Mouse (Mus musculus) stomach, postnatal 0 days (tissue): ENCODE results near the gene Tmem59l. TPM values are rescaled to one million over a fixed set of nuclear protein-coding genes. Genes with fewer than 3 reads are reported as not detected.

Source experiments
- ATAC-seq: fragments of 200-750 bp; cut with Nextera tagmentation; 2 replicates; pipeline ENCODE4 v1.8.0; 2017; ENCODE audit not compliant: low FRiP score, low TSS enrichment
- DNase-seq: peaks from one replicate; pipeline ENCODE4 v3.0.0-alpha.2; 2016; ENCODE audit warnings: low spot score
- H3K27ac ChIP-seq: fragments of 300-500 bp; sonication (generic); replicated peaks from 2 replicates; pipeline ENCODE4 v1.5.1; 2014; ENCODE audit warnings: mild to moderate bottlenecking, control low read depth
- H3K27me3 ChIP-seq: fragments of 300-500 bp; sonication (generic); 2 replicates; pipeline ENCODE4 v1.6.1; 2014; ENCODE audit warnings: low read length; ENCODE audit not compliant: control insufficient read depth, insufficient read depth
- H3K36me3 ChIP-seq: fragments of 300-500 bp; sonication (generic); 2 replicates; pipeline ENCODE4 v1.6.1; 2014; ENCODE audit warnings: low read length, mixed read lengths; ENCODE audit not compliant: control insufficient read depth, insufficient read depth
- H3K4me1 ChIP-seq: fragments of 300-500 bp; sonication (generic); replicated peaks from 2 replicates; pipeline ENCODE4 v1.6.1; 2014; ENCODE audit warnings: antibody characterized with exemption; ENCODE audit not compliant: control insufficient read depth, insufficient read depth
- H3K4me2 ChIP-seq: fragments of 300-500 bp; sonication (generic); replicated peaks from 2 replicates; pipeline ENCODE4 v1.6.1; 2014; ENCODE audit warnings: low read depth, mild to moderate bottlenecking, control low read depth, moderate library complexity
- H3K4me3 ChIP-seq: fragments of 300-500 bp; sonication (generic); 2 replicates; pipeline ENCODE4 v1.5.1; 2014; ENCODE audit warnings: low read depth, low read length, control low read depth
- H3K9ac ChIP-seq: fragments of 300-500 bp; sonication (generic); 2 replicates; pipeline ENCODE4 v1.6.1; 2014; ENCODE audit warnings: mild to moderate bottlenecking, low read length, control low read depth, mixed read lengths
- H3K9me3 ChIP-seq: fragments of 300-500 bp; sonication (generic); 2 replicates; pipeline ENCODE4 v1.6.1; 2016; ENCODE audit warnings: low read length; ENCODE audit not compliant: control insufficient read depth
- CTCF ChIP-seq: IDR thresholded peaks from 2 replicates; pipeline ENCODE4 v1.5.1; 2016; ENCODE audit warnings: antibody characterized with exemption, low read depth, mild to moderate bottlenecking, moderate library complexity
- EP300 ChIP-seq: optimal IDR thresholded peaks from 2 replicates; pipeline ENCODE3; 2016; ENCODE audit warnings: antibody characterized with exemption
- WGBS: fragments of 180-500 bp; shearing (Covaris S2); extraction: QIAGEN DNeasy Blood & Tissue Kit; methylation state at CpG from one replicate; pipeline ENCODE4 v1.1.7; 2014; 5-methylcytosine and 5-hydroxymethylcytosine counted together
- polyA plus RNA-seq: library from polyadenylated mRNA; unstranded; fragments of >200 nt; fragmentation: Nextera tagmentation; extraction: Ambion mirVana; gene quantifications from 2 replicates; pipeline ENCODE4 v1.2.1, GENCODE M21; 2015

Tmem59l gene
- polyA plus RNA-seq, 1 experiment from 2014 or later = 2.4 TPM

GRCm38 (mm10) chr8:70510228-70510915 lies 23.2 kb upstream of the Tmem59l start, which contains the start of gene Uba52:
TSS of gene Uba52 (minus strand) at chr8:70510801.
- Histone ChIP-seq H3K27me3 (no peaks in the 10 kb centered on the region), H3K36me3 (peaks cover 19% of the 10 kb centered on the region; the same call in 1 of the 2 replicates), H3K9me3 (no peaks in the 10 kb centered on the region), H3K9ac (peak within 1 kb of the TSS; percentile 96), H3K4me1 (peaks cover 3% of the 10 kb centered on the region), H3K27ac (peak within 1 kb of the TSS; percentile 94), H3K4me3 (peak within 1 kb of the TSS; percentile 93), H3K4me2 (peak within 1 kb of the TSS; percentile 95)
- 1% methylated on average over 73 of the region's 74 CpGs for WGBS
- ATAC-seq (peak; percentile 89), DNase-seq (peak; percentile 97)
- TF ChIP-seq CTCF (no peak), EP300 (no peak)

GRCm38 (mm10) chr8:70509281-70509952 lies 22.3 kb upstream of the Tmem59l start:
- H3K4me2 ChIP-seq = peak overlapping the region; percentile 95
- H3K27me3 ChIP-seq = no peaks in the 10 kb centered on the region
- TF ChIP-seq CTCF = no peak
- TF ChIP-seq EP300 = no peak
- peaks cover 3% of the 10 kb centered on the region for H3K4me1 ChIP-seq
- peak overlapping the region; percentile 96 for H3K9ac ChIP-seq
- peak overlapping the region; percentile 94 for H3K27ac ChIP-seq
- peak; percentile 28 for DNase-seq
- 7% methylated on average over 25 of the region's 25 CpGs for WGBS
- no peaks in the 10 kb centered on the region for H3K9me3 ChIP-seq
- H3K4me3 ChIP-seq = peak overlapping the region; percentile 93
- ATAC-seq = no peak
- H3K36me3 ChIP-seq = peaks cover 19% of the 10 kb centered on the region; the same call in 1 of the 2 replicates

GRCm38 (mm10) chr8:70507027-70507393 lies 19.9 kb upstream of the Tmem59l start:
- no peaks in the 10 kb centered on the region for H3K9me3 ChIP-seq
- peaks cover 3% of the 10 kb centered on the region for H3K4me1 ChIP-seq
- H3K4me3 ChIP-seq = no peak overlapping the region
- peak overlapping the region; percentile 91; the same call in 1 of the 2 replicates for H3K27ac ChIP-seq
- 50% methylated on average over 5 of the region's 5 CpGs for WGBS
- H3K27me3 ChIP-seq = no peaks in the 10 kb centered on the region
- H3K36me3 ChIP-seq = peaks cover 12% of the 10 kb centered on the region; the same call in 1 of the 2 replicates
- H3K4me2 ChIP-seq = no peak overlapping the region
- TF ChIP-seq EP300 = no peak
- no peak for TF ChIP-seq CTCF
- DNase-seq (no peak), ATAC-seq (no peak)
- no peak overlapping the region for H3K9ac ChIP-seq

- TF ChIP-seq EP300 (no peak), CTCF (peak; percentile 91)
- Histone ChIP-seq H3K9me3 (no peaks in the 10 kb centered on the region), H3K27ac (peak within 1 kb of the TSS; percentile 91), H3K4me2 (peak within 1 kb of the TSS; percentile 73), H3K4me3 (peak within 1 kb of the TSS; percentile 71), H3K36me3 (peaks cover 12% of the 10 kb centered on the region; the same call in 1 of the 2 replicates), H3K4me1 (peaks cover 3% of the 10 kb centered on the region), H3K9ac (peak within 1 kb of the TSS; percentile 85), H3K27me3 (no peaks in the 10 kb centered on the region)
- ATAC-seq (peak; percentile 83), DNase-seq (peak; percentile 95)
- 3% methylated on average over 40 of the region's 40 CpGs for WGBS
Measured at GRCm38 (mm10) chr8:70506328-70507026, 19.3 kb upstream of the Tmem59l start, which contains the start of gene Rex1bd. TSS of gene Rex1bd (minus strand) at chr8:70506752.

GRCm38 (mm10) chr8:70505698-70506327 lies 18.7 kb upstream of the Tmem59l start:
- no peaks in the 10 kb centered on the region for H3K27me3 ChIP-seq
- no peak for TF ChIP-seq EP300
- TF ChIP-seq CTCF = no peak
- 35% methylated on average over 32 of the region's 32 CpGs for WGBS
- peak overlapping the region; percentile 71 for H3K4me3 ChIP-seq
- no peaks in the 10 kb centered on the region for H3K9me3 ChIP-seq
- H3K9ac ChIP-seq = peak overlapping the region; percentile 85
- H3K4me1 ChIP-seq = peaks cover 3% of the 10 kb centered on the region
- ATAC-seq = peak; percentile 4; the same call in 1 of the 2 replicates
- peaks cover 12% of the 10 kb centered on the region; the same call in 1 of the 2 replicates for H3K36me3 ChIP-seq
- H3K4me2 ChIP-seq = peak overlapping the region; percentile 73
- DNase-seq = no peak
- H3K27ac ChIP-seq = peak overlapping the region; percentile 91
